Mouse (Mus musculus): Measurements from ENCODE around the gene Arpc1a.

GRCm38 (mm10) chr5:145118005-145118404 lies 34.4 kb downstream of the Arpc1a start:
- no peak for TF ChIP-seq ZC3H11A (IDR thresholded peaks at IDR 0.05; ENCODE audit: borderline replicate concordance, low read depth, low read length)
- no peak for TF ChIP-seq HCFC1 (IDR thresholded peaks at IDR 0.05; ENCODE audit: borderline replicate concordance, insufficient read depth, low read length)
- no peak for TF ChIP-seq MAFK (IDR thresholded peaks at IDR 0.05; ENCODE audit: insufficient read depth, low read depth, low read length)
